25 mouse cellular contexts compared by ENCODE assay signal in the genomic region with DNA sequence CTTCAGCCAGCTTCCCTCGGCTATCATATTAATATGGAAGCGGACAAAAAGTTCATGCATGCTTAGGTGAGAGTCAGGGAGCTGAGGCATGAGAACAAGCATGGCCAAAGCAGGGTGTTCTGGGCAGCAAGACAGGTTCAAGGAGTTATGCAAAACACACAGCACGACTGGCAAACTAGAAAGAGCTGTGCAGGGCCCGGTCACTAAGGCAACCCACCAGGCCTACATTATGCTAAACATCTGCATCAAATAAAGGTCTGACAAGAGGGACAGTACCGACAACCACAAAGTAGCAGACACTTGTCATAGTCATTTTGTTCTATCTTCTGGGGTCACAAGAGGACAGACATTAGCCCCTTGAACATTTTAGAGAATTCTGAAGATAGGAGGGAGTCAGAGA.
"Had no signal": no experiment of that assay in that cellular context is flagged by ENCODE, and none has a peak within 500 bp of the region (broad histone marks: within the 10 kb centered on the region; RNA-seq: fewer than 3 reads in every experiment).

No protein-coding gene starts in this region.

- H3K4me3 ChIP-seq: gastrocnemius, adult 2 months; heart, embryonic 10.5 days; heart, embryonic 12.5 days; hindbrain, embryonic 10.5 days; hindbrain, embryonic 12.5 days; intestine, embryonic 15.5 days; kidney, embryonic 15.5 days; limb, embryonic 13.5 days; limb, embryonic 15.5 days; liver, embryonic 12.5 days had no signal

- H3K4me1 ChIP-seq: heart, embryonic 10.5 days; heart, embryonic 12.5 days; hindbrain, embryonic 12.5 days; intestine, embryonic 15.5 days; kidney, embryonic 15.5 days; limb, embryonic 13.5 days; limb, embryonic 15.5 days; liver, embryonic 12.5 days had no signal

- H3K36me3 ChIP-seq: heart, embryonic 10.5 days; heart, embryonic 12.5 days; hindbrain, embryonic 10.5 days; hindbrain, embryonic 12.5 days; intestine, embryonic 15.5 days; kidney, embryonic 15.5 days; limb, embryonic 13.5 days; limb, embryonic 15.5 days; liver, embryonic 12.5 days had no signal

- DNase-seq: gastrocnemius, adult 2 months; gastrocnemius, postnatal 10 days; gastrocnemius, postnatal 25 days; heart, adult 18-20 months; heart, postnatal 10 days; heart, postnatal 4 days; kidney, adult 18-20 months; kidney, adult 9 months; kidney, postnatal 14 days; kidney, postnatal 36 days; layer of hippocampus, adult 9-11 months; layer of hippocampus, postnatal 36 days; left cerebral cortex, postnatal 4 days had no signal

- H3K27me3 ChIP-seq: heart, embryonic 12.5 days; hindbrain, embryonic 12.5 days; intestine, embryonic 15.5 days; kidney, embryonic 15.5 days; limb, embryonic 13.5 days; limb, embryonic 15.5 days; liver, embryonic 12.5 days had no signal

- H3K9me3 ChIP-seq: heart, embryonic 10.5 days; heart, embryonic 12.5 days; hindbrain, embryonic 10.5 days; hindbrain, embryonic 12.5 days; intestine, embryonic 15.5 days; kidney, embryonic 15.5 days; limb, embryonic 13.5 days; limb, embryonic 15.5 days; liver, embryonic 12.5 days had no signal

- H3K27ac ChIP-seq: gastrocnemius, adult 2 months; heart, embryonic 10.5 days; hindbrain, embryonic 10.5 days; hindbrain, embryonic 12.5 days; hindbrain, embryonic 14.5 days; intestine, embryonic 15.5 days; kidney, embryonic 15.5 days; kidney, postnatal 0 days; limb, embryonic 13.5 days; limb, embryonic 15.5 days; liver, embryonic 12.5 days; liver, embryonic 14.5 days had no signal
